Mouse (Mus musculus): Measurements from ENCODE around the gene Frmd3. TPM values are rescaled to one million over a fixed set of nuclear protein-coding genes. Genes with fewer than 3 reads are reported as not detected.

Frmd3 gene
- polyA plus RNA-seq (2014; fragmentation: Nextera tagmentation; extraction: Ambion mirVana), result 36.6 and 39.5 TPM in 2 replicates

DNA sequence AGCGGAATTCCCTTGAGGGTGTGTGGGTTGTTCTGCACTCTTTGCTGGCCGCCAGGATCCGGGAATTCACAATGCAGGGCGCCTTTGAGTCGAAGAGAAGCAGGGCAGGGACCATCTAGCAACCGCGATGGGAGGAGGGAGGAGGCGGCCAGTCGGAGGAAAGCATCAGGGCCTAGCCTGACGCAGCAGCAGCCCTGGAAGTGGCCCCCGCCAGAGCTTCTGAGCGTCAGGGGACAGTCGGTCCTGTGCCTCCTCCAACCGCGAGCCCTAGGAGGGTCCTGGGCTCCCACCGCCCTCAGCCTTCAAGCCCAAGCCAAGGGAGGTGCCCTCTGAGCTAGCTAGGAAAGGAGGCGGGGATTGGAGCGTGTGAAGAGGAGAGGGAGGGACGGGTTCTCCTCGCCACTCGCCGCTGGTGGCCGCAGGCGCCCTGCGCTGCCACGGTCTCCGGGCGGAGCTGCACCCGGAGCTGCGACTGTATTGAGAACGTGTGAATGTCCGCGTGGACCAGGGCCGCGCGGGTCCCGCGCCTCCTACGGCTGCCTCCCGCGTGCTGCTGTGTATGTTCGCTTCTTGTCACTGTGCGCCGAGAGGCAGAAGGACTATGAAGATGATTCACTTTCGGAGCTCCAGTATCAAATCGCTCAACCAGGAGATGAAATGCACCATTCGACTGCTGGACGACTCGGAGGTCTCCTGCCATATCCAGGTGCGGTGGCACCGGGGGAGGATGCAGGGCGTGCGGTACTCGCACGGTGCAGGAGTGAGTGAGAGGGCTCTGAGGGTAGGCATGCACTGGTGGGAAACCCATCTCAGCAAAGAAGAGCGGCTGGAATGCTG lies at the start of gene Frmd3:
TSS of gene Frmd3 (plus strand) at position 232 of the 837 bp plus-strand sequence.
- Histone ChIP-seq H3K36me3 (replicated peaks; ENCODE audit: control insufficient read depth, insufficient read depth) (no peaks in the 10 kb centered on the region), H3K27ac (peak within 1 kb of the TSS; percentile 96), H3K4me2 (replicated peaks) (peak within 1 kb of the TSS; percentile 78), H3K27me3 (ENCODE audit: control insufficient read depth, insufficient read depth, low read length) (no peaks in the 10 kb centered on the region), H3K9ac (peak within 1 kb of the TSS; percentile 86), H3K4me1 (replicated peaks; ENCODE audit: control insufficient read depth, insufficient read depth, low read length) (peaks cover 15% of the 10 kb centered on the region), H3K4me3 (replicated peaks; ENCODE audit: low read length) (peak within 1 kb of the TSS; percentile 76), H3K9me3 (ENCODE audit: control insufficient read depth, low read length) (no peaks in the 10 kb centered on the region)
- ATAC-seq (ENCODE audit: low FRiP score) (peak; percentile 94), DNase-seq (ENCODE audit: low spot score) (peak; percentile 75)
- under 1% methylated on average over 55 of the region's 56 CpGs for WGBS

DNA sequence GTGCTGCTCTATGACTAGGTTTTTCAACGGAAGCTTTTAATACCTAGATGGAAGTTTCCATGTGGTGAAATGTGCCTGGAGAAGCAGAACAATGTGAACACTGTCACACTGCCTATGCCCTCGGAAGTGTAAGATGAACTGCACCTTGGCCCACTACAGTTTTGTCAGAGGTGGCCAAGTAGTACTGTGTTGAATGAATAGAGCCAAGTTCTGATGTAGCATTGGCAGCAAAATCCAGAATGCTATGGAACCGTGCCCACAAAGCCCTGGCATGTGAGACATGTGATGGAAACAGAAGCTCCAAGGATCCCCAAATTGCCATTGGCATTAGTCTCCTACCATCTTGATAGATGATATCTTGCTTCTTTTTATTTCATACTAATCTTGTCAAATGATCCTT lies 32.8 kb upstream of the Frmd3 start:
- H3K9me3 ChIP-seq (ENCODE audit: control insufficient read depth, low read length), result no peaks in the 10 kb centered on the region
- no peak overlapping the region for H3K9ac ChIP-seq
- no peak overlapping the region for H3K4me3 ChIP-seq (replicated peaks; ENCODE audit: low read length)
- H3K27ac ChIP-seq, result no peak overlapping the region
- H3K36me3 ChIP-seq (replicated peaks; ENCODE audit: control insufficient read depth, insufficient read depth), result no peaks in the 10 kb centered on the region
- no peak overlapping the region for H3K4me2 ChIP-seq (replicated peaks)
- 76% methylated on average over 3 of the region's 3 CpGs for WGBS
- DNase-seq (ENCODE audit: low spot score) (no peak), ATAC-seq (ENCODE audit: low FRiP score) (no peak)
- no peaks in the 10 kb centered on the region for H3K27me3 ChIP-seq (ENCODE audit: control insufficient read depth, insufficient read depth, low read length)
- no peaks in the 10 kb centered on the region for H3K4me1 ChIP-seq (replicated peaks; ENCODE audit: control insufficient read depth, insufficient read depth, low read length)

DNA sequence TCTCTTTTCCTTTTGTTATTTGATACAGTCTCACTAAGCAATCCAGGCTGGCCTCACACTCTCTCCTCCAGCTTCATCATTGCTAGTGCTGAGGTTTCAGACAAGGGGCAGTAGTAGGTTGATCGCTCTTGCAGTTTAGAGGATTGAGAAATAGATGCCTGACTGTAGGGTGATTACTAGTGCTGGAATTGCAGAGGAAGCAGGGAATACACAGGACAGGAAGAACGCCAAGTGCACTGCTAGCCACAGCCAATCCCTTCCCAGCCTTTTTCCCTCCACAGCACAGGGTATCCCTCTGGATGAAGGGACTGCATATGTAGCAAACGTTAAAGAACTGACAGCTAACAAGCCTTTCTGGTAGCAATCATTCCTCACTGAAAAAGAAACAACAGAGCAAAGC lies 965 bp upstream of the Frmd3 start:
- Histone ChIP-seq H3K4me3 (replicated peaks; ENCODE audit: low read length) (peak overlapping the region; percentile 76), H3K4me1 (replicated peaks; ENCODE audit: control insufficient read depth, insufficient read depth, low read length) (peaks cover 15% of the 10 kb centered on the region), H3K36me3 (replicated peaks; ENCODE audit: control insufficient read depth, insufficient read depth) (no peaks in the 10 kb centered on the region), H3K27me3 (ENCODE audit: control insufficient read depth, insufficient read depth, low read length) (no peaks in the 10 kb centered on the region), H3K9ac (peak overlapping the region; percentile 86), H3K9me3 (ENCODE audit: control insufficient read depth, low read length) (no peaks in the 10 kb centered on the region), H3K27ac (peak overlapping the region; percentile 96), H3K4me2 (replicated peaks) (peak overlapping the region; percentile 78)
- peak; percentile 25; the same call in 1 of the 2 replicates for ATAC-seq (ENCODE audit: low FRiP score)
- peak; percentile 26 for DNase-seq (ENCODE audit: low spot score)
- 35% methylated on average over 3 of the region's 3 CpGs for WGBS

DNA sequence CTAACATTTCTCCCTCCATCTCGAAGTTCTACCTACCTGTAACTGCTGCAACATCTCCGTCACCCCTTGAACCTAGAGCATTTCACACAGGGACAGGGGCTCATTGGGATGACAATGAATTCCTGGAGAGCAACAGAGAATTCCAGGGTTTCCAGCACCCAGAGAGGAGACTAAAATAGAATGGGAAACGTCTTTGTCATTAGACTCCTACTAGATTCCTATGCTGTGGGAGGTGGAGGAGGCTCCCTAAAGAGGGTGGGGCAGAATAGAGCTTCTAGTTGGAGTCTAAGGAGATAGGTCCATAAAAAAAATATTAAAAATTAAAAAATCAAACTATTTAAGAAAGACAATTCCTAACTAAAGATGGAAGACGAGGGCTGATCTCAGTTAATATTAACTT lies 542 bp upstream of the Frmd3 start:
- peaks cover 15% of the 10 kb centered on the region for H3K4me1 ChIP-seq (replicated peaks; ENCODE audit: control insufficient read depth, insufficient read depth, low read length)
- H3K9me3 ChIP-seq (ENCODE audit: control insufficient read depth, low read length), result no peaks in the 10 kb centered on the region
- WGBS, result 30% methylated on average over 4 of the region's 4 CpGs
- ATAC-seq (ENCODE audit: low FRiP score), result no peak
- peak overlapping the region; percentile 86 for H3K9ac ChIP-seq
- H3K27me3 ChIP-seq (ENCODE audit: control insufficient read depth, insufficient read depth, low read length), result no peaks in the 10 kb centered on the region
- H3K27ac ChIP-seq, result peak overlapping the region; percentile 96
- no peak for DNase-seq (ENCODE audit: low spot score)
- H3K4me2 ChIP-seq (replicated peaks), result peak overlapping the region; percentile 78
- H3K36me3 ChIP-seq (replicated peaks; ENCODE audit: control insufficient read depth, insufficient read depth), result no peaks in the 10 kb centered on the region
- H3K4me3 ChIP-seq (replicated peaks; ENCODE audit: low read length), result peak overlapping the region; percentile 76

DNA sequence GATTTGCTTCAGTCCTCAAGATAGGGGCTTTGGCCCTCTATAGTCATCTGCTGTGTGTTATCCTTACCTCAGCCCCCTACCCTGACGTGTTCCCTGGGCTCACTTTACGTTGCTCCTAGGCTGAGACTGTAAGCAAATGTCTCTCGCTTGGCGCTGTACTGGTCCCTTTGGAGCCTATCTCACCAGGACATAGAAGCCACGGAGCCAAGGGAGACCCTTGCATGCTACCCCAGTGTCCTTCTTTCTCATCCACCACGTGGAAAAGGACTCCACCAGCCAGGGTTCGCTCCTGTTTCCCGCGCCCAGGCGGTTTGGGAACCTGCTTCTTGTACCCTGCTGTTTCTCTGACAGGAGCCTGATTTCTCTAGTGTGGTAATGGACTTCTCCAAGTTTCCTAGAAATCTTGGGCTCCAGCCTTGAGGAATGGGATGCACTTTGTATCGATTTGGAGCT lies 832 bp downstream of the Frmd3 start:
- Histone ChIP-seq H3K27me3 (ENCODE audit: control insufficient read depth, insufficient read depth, low read length) (no peaks in the 10 kb centered on the region), H3K4me2 (replicated peaks) (peak overlapping the region; percentile 78), H3K4me1 (replicated peaks; ENCODE audit: control insufficient read depth, insufficient read depth, low read length) (peaks cover 15% of the 10 kb centered on the region), H3K27ac (peak overlapping the region; percentile 96), H3K9ac (peak overlapping the region; percentile 86), H3K9me3 (ENCODE audit: control insufficient read depth, low read length) (no peaks in the 10 kb centered on the region), H3K4me3 (replicated peaks; ENCODE audit: low read length) (peak overlapping the region; percentile 76), H3K36me3 (replicated peaks; ENCODE audit: control insufficient read depth, insufficient read depth) (no peaks in the 10 kb centered on the region)
- no peak; the same call in 1 of the 2 replicates for ATAC-seq (ENCODE audit: low FRiP score)
- peak; percentile 42 for DNase-seq (ENCODE audit: low spot score)
- 8% methylated on average over 11 of the region's 11 CpGs for WGBS

DNA sequence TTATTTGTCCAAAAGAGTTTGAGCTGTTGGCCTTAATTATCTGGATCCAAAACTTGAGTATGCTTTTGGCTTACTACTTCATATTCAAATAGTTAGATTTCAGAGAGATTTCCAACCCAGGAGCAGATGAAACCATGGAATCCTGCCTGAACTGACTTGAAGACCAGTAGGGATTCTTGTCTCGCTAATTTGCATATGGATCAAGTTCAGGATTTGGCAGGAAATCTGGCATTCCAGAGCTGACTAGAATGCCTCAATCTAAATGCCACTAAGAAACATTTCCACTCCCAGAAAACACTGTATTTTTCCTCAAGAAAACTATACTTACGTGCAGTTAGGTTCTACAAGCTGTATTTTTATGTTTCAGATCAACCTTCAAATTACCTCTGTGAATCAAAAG lies 6.8 kb downstream of the Frmd3 start:
- H3K4me1 ChIP-seq (replicated peaks; ENCODE audit: control insufficient read depth, insufficient read depth, low read length), result peaks cover 4% of the 10 kb centered on the region
- no peak for DNase-seq (ENCODE audit: low spot score)
- H3K27me3 ChIP-seq (ENCODE audit: control insufficient read depth, insufficient read depth, low read length), result no peaks in the 10 kb centered on the region
- no peak overlapping the region for H3K4me3 ChIP-seq (replicated peaks; ENCODE audit: low read length)
- H3K4me2 ChIP-seq (replicated peaks), result no peak overlapping the region
- no peaks in the 10 kb centered on the region for H3K36me3 ChIP-seq (replicated peaks; ENCODE audit: control insufficient read depth, insufficient read depth)
- H3K9ac ChIP-seq, result no peak overlapping the region
- ATAC-seq (ENCODE audit: low FRiP score), result no peak
- H3K27ac ChIP-seq, result no peak overlapping the region
- peaks cover 6% of the 10 kb centered on the region; the same call in 1 of the 2 replicates for H3K9me3 ChIP-seq (ENCODE audit: control insufficient read depth, low read length)
- WGBS, result 72% methylated on average over 2 of the region's 2 CpGs

DNA sequence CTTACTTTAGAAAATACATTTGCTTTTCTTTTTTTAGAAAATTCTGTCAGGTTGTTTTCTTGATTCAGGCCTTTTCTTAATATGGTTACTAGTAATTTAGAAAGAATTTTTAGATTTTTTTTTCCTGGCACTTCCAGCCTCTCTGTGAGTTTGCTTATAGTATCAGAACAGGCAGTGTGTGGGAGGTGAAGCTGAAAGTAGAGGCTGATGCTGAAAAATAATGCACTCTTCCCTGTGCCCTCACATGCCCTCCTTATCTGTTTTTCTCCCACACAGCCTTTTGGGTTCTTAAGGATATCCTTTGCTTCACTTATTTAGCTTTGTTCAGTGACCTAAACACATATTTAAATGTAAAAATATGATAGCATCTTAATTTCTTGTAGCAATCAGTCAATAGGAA lies 30.0 kb downstream of the Frmd3 start:
- Histone ChIP-seq H3K4me3 (replicated peaks; ENCODE audit: low read length) (no peak overlapping the region), H3K36me3 (replicated peaks; ENCODE audit: control insufficient read depth, insufficient read depth) (no peaks in the 10 kb centered on the region), H3K4me2 (replicated peaks) (no peak overlapping the region), H3K27ac (no peak overlapping the region), H3K4me1 (replicated peaks; ENCODE audit: control insufficient read depth, insufficient read depth, low read length) (no peaks in the 10 kb centered on the region), H3K9ac (no peak overlapping the region), H3K27me3 (ENCODE audit: control insufficient read depth, insufficient read depth, low read length) (no peaks in the 10 kb centered on the region), H3K9me3 (ENCODE audit: control insufficient read depth, low read length) (no peaks in the 10 kb centered on the region)
- ATAC-seq (ENCODE audit: low FRiP score) (no peak), DNase-seq (ENCODE audit: low spot score) (no peak)

DNA sequence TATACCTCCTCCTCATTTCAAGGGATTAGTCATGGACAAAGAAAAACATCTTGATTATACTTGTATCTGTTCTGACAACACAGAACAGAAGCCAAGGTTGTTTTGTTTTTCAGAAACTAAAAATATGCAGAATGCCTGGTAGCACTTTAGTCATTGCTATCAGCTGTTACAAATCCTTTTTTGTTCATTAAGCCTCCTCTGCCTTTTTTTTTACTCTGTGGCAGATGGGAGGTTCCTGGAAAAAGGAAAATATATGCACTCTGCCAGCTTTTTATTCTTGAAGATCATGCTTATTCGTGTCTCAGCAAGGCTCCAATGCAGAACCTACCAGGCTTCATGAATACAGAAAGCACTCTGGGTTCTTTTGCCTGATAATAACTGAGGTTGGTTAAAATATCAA lies 38.5 kb downstream of the Frmd3 start:
- no peak overlapping the region for H3K4me2 ChIP-seq (replicated peaks)
- DNase-seq (ENCODE audit: low spot score) (no peak), ATAC-seq (ENCODE audit: low FRiP score) (no peak)
- H3K27me3 ChIP-seq (ENCODE audit: control insufficient read depth, insufficient read depth, low read length), result no peaks in the 10 kb centered on the region
- no peaks in the 10 kb centered on the region for H3K4me1 ChIP-seq (replicated peaks; ENCODE audit: control insufficient read depth, insufficient read depth, low read length)
- H3K36me3 ChIP-seq (replicated peaks; ENCODE audit: control insufficient read depth, insufficient read depth), result no peaks in the 10 kb centered on the region
- 49% methylated on average over 1 of the region's 1 CpGs for WGBS
- H3K9ac ChIP-seq, result no peak overlapping the region
- no peak overlapping the region for H3K27ac ChIP-seq
- H3K4me3 ChIP-seq (replicated peaks; ENCODE audit: low read length), result no peak overlapping the region
- H3K9me3 ChIP-seq (ENCODE audit: control insufficient read depth, low read length), result no peaks in the 10 kb centered on the region

DNA sequence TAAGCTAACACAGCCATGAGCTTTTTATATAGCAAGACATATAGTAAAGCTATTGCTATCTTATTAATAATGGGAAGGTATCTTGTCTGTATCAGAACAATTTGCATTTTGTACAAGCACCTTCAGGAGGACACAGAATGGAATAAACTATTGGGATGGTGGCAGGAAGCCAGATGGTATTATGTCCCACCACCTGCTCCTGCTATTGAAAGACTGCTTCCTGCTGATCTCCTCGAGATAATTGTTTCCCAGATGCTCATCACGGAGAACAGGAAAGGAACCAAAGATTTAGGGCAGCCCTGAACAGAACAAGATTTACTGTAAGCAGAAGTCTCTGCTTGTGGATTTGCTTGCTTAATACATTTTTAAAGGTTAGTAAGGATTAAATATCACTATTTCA lies 63.5 kb downstream of the Frmd3 start:
- ATAC-seq (ENCODE audit: low FRiP score), result peak; percentile 53; the same call in 1 of the 2 replicates
- H3K27me3 ChIP-seq (ENCODE audit: control insufficient read depth, insufficient read depth, low read length), result no peaks in the 10 kb centered on the region
- no peak for DNase-seq (ENCODE audit: low spot score)

More for the DNA sequence above, 63.5 kb downstream of the Frmd3 start:
- Histone ChIP-seq H3K4me2 (replicated peaks) (no peak overlapping the region), H3K4me1 (replicated peaks; ENCODE audit: control insufficient read depth, insufficient read depth, low read length) (no peaks in the 10 kb centered on the region), H3K9ac (no peak overlapping the region), H3K36me3 (replicated peaks; ENCODE audit: control insufficient read depth, insufficient read depth) (no peaks in the 10 kb centered on the region), H3K9me3 (ENCODE audit: control insufficient read depth, low read length) (no peaks in the 10 kb centered on the region), H3K4me3 (replicated peaks; ENCODE audit: low read length) (no peak overlapping the region), H3K27ac (no peak overlapping the region)
- WGBS, result 25% methylated on average over 2 of the region's 2 CpGs

Data from hindbrain, embryonic 14.5 days (tissue).